Mouse (Mus musculus): ENCODE measurements around the gene Ern1.

GRCm38 (mm10) chr11:106471629-106472028 is 16.0 kb downstream of the Ern1 start:
- TF ChIP-seq EP300 (IDR thresholded peaks at IDR 0.05) (no peak), CTCF (IDR thresholded peaks at IDR 0.05) (no peak)
